Mouse (Mus musculus): ENCODE measurements around the gene Rtkn. TPM values are rescaled to one million over a fixed set of nuclear protein-coding genes. Genes with fewer than 3 reads are reported as not detected.

Rtkn gene
- total and polyA plus RNA-seq, 2 experiments from 2014 or later: 12.5 to 30.9 TPM

GRCm38 (mm10) chr6:83165607-83166242 lies 30.5 kb downstream of the Rtkn start, which contains the start of gene Dctn1:
Gene Dctn1, plus strand, starts transcription at chr6:83165920.
- H3K4me1 ChIP-seq (ENCODE audit: insufficient read depth, low read length): peaks cover 6% of the 10 kb centered on the region; the same call in 1 of the 2 replicates
- H3K36me3 ChIP-seq (ENCODE audit: insufficient read depth, low read length): no peaks in the 10 kb centered on the region
- H3K27me3 ChIP-seq (ENCODE audit: insufficient read depth, low read length): peaks cover 19% of the 10 kb centered on the region
- peak within 1 kb of the TSS; percentile 82 for H3K9ac ChIP-seq (replicated peaks; ENCODE audit: low read length, poor library complexity, severe bottlenecking)
- peak; percentile 95 for TF ChIP-seq CTCF (IDR thresholded peaks at IDR 0.05)
- under 1% methylated on average over 58 of the region's 58 CpGs for WGBS
- H3K4me3 ChIP-seq (ENCODE audit: low read depth, low read length): peak within 1 kb of the TSS; percentile 83
- no peaks in the 10 kb centered on the region for H3K9me3 ChIP-seq (ENCODE audit: low read length)
- peak; percentile 96 for DNase-seq (ENCODE audit: low spot score)
- H3K27ac ChIP-seq (ENCODE audit: low read depth, low read length): peak within 1 kb of the TSS; percentile 91
- peak within 1 kb of the TSS; percentile 67 for H3K4me2 ChIP-seq (ENCODE audit: low read depth, low read length, poor library complexity, severe bottlenecking)
- ATAC-seq (ENCODE audit: low FRiP score): peak; percentile 87

GRCm38 (mm10) chr6:83166243-83166630 lies 31.0 kb downstream of the Rtkn start:
- TF ChIP-seq CTCF (IDR thresholded peaks at IDR 0.05): peak; percentile 22; the same call in 1 of the 2 replicates
- peak; percentile 28; the same call in 1 of the 2 replicates for ATAC-seq (ENCODE audit: low FRiP score)
- H3K27ac ChIP-seq (ENCODE audit: low read depth, low read length): peak overlapping the region; percentile 91
- H3K4me2 ChIP-seq (ENCODE audit: low read depth, low read length, poor library complexity, severe bottlenecking): peak overlapping the region; percentile 67
- peak overlapping the region; percentile 82 for H3K9ac ChIP-seq (replicated peaks; ENCODE audit: low read length, poor library complexity, severe bottlenecking)
- H3K4me1 ChIP-seq (ENCODE audit: insufficient read depth, low read length): peaks cover 6% of the 10 kb centered on the region; the same call in 1 of the 2 replicates
- DNase-seq (ENCODE audit: low spot score): peak; percentile 49
- H3K36me3 ChIP-seq (ENCODE audit: insufficient read depth, low read length): no peaks in the 10 kb centered on the region
- WGBS: under 1% methylated on average over 12 of the region's 12 CpGs
- H3K4me3 ChIP-seq (ENCODE audit: low read depth, low read length): peak overlapping the region; percentile 83
- peaks cover 14% of the 10 kb centered on the region for H3K27me3 ChIP-seq (ENCODE audit: insufficient read depth, low read length)
- no peaks in the 10 kb centered on the region for H3K9me3 ChIP-seq (ENCODE audit: low read length)

DNA sequence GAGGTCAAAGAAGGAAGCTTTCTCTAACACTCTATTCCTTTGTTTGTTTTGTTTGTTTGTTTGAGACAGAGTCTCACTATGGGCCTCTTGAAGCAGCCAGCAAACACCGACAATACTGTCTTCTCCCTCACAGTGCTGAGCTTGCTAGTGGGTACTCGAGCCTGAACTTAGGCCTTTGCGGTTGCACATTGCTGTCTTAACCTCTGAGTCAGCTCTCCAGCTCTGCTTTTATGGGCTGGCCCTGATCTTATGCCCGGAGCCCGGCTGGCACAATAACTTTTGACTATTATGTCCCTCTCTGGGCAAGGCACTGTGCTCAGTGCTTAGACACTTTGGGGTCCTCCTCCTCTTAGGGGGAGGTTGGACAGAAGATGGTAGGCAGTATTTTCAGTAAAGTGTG lies 34.6 kb downstream of the Rtkn start:
- no peaks in the 10 kb centered on the region for H3K36me3 ChIP-seq (ENCODE audit: insufficient read depth, low read length)
- H3K9me3 ChIP-seq (ENCODE audit: low read length): no peaks in the 10 kb centered on the region
- no peaks in the 10 kb centered on the region for H3K27me3 ChIP-seq (ENCODE audit: insufficient read depth, low read length)
- peaks cover 13% of the 10 kb centered on the region; the same call in 1 of the 2 replicates for H3K4me1 ChIP-seq (ENCODE audit: insufficient read depth, low read length)
- no peak overlapping the region for H3K27ac ChIP-seq (ENCODE audit: low read depth, low read length)
- TF ChIP-seq CTCF (IDR thresholded peaks at IDR 0.05): no peak
- ATAC-seq (ENCODE audit: low FRiP score) (no peak), DNase-seq (ENCODE audit: low spot score) (no peak)
- H3K4me3 ChIP-seq (ENCODE audit: low read depth, low read length): no peak overlapping the region
- 82% methylated on average over 5 of the region's 5 CpGs for WGBS
- H3K4me2 ChIP-seq (ENCODE audit: low read depth, low read length, poor library complexity, severe bottlenecking): no peak overlapping the region
- H3K9ac ChIP-seq (replicated peaks; ENCODE audit: low read length, poor library complexity, severe bottlenecking): 0 out of 2 replicates have a peak overlapping the region, but pooled peaks have one; percentile 24

DNA sequence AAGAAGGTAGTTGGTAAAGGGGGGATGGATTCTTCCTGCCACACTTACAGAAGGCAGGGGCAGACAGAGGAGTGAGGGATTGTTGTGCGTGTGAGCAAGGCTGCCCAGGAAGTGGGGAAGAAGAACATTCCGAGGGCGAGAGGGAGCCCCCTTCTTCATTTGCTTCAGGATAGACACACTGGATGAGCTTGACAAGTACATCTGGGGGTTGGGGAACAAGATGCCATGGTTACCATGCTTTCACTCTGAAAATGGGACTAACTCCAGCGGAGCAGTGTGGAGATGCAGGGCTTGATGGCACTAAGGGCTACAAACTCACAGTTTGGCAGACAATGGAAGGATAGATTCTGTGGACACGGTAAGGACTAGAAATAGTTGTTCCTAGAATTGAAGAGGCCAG lies 35.8 kb downstream of the Rtkn start:
- WGBS: 66% methylated on average over 5 of the region's 5 CpGs
- Histone ChIP-seq H3K4me3 (ENCODE audit: low read depth, low read length) (peak overlapping the region; percentile 39), H3K36me3 (ENCODE audit: insufficient read depth, low read length) (no peaks in the 10 kb centered on the region), H3K27me3 (ENCODE audit: insufficient read depth, low read length) (no peaks in the 10 kb centered on the region), H3K4me1 (ENCODE audit: insufficient read depth, low read length) (peaks cover 13% of the 10 kb centered on the region; the same call in 1 of the 2 replicates), H3K4me2 (ENCODE audit: low read depth, low read length, poor library complexity, severe bottlenecking) (peak overlapping the region; percentile 61), H3K27ac (ENCODE audit: low read depth, low read length) (no peak overlapping the region), H3K9me3 (ENCODE audit: low read length) (no peaks in the 10 kb centered on the region), H3K9ac (replicated peaks; ENCODE audit: low read length, poor library complexity, severe bottlenecking) (peak overlapping the region; percentile 54; the same call in 1 of the 2 replicates)
- no peak for DNase-seq (ENCODE audit: low spot score)
- no peak for TF ChIP-seq CTCF (IDR thresholded peaks at IDR 0.05)
- ATAC-seq (ENCODE audit: low FRiP score): no peak

GRCm38 (mm10) chr6:83172240-83172920 lies 37.1 kb downstream of the Rtkn start:
- Histone ChIP-seq H3K9ac (replicated peaks; ENCODE audit: low read length, poor library complexity, severe bottlenecking) (peak overlapping the region; percentile 54), H3K4me3 (ENCODE audit: low read depth, low read length) (peak overlapping the region; percentile 39), H3K4me2 (ENCODE audit: low read depth, low read length, poor library complexity, severe bottlenecking) (peak overlapping the region; percentile 61), H3K4me1 (ENCODE audit: insufficient read depth, low read length) (peaks cover 7% of the 10 kb centered on the region; the same call in 1 of the 2 replicates), H3K36me3 (ENCODE audit: insufficient read depth, low read length) (no peaks in the 10 kb centered on the region), H3K27ac (ENCODE audit: low read depth, low read length) (peak overlapping the region; percentile 80), H3K9me3 (ENCODE audit: low read length) (no peaks in the 10 kb centered on the region), H3K27me3 (ENCODE audit: insufficient read depth, low read length) (no peaks in the 10 kb centered on the region)
- peak; percentile 73 for DNase-seq (ENCODE audit: low spot score)
- ATAC-seq (ENCODE audit: low FRiP score): peak; percentile 80
- TF ChIP-seq CTCF (IDR thresholded peaks at IDR 0.05): peak; percentile 30
- 44% methylated on average over 9 of the region's 9 CpGs for WGBS

GRCm38 (mm10) chr6:83175996-83176395 lies 40.7 kb downstream of the Rtkn start:
- DNase-seq (ENCODE audit: low spot score): no peak
- peak overlapping the region; percentile 36; the same call in 1 of the 2 replicates for H3K9ac ChIP-seq (replicated peaks; ENCODE audit: low read length, poor library complexity, severe bottlenecking)
- WGBS: 77% methylated on average over 8 of the region's 8 CpGs
- H3K4me3 ChIP-seq (ENCODE audit: low read depth, low read length): no peak overlapping the region
- TF ChIP-seq CTCF (IDR thresholded peaks at IDR 0.05): no peak
- H3K27me3 ChIP-seq (ENCODE audit: insufficient read depth, low read length): no peaks in the 10 kb centered on the region
- H3K36me3 ChIP-seq (ENCODE audit: insufficient read depth, low read length): no peaks in the 10 kb centered on the region
- peaks cover 20% of the 10 kb centered on the region for H3K4me1 ChIP-seq (ENCODE audit: insufficient read depth, low read length)
- no peak for ATAC-seq (ENCODE audit: low FRiP score)
- no peak overlapping the region for H3K4me2 ChIP-seq (ENCODE audit: low read depth, low read length, poor library complexity, severe bottlenecking)
- no peaks in the 10 kb centered on the region for H3K9me3 ChIP-seq (ENCODE audit: low read length)
- H3K27ac ChIP-seq (ENCODE audit: low read depth, low read length): no peak overlapping the region
